Mouse (Mus musculus) embryo, embryonic 10 days (tissue): ENCODE measurements around the gene Cep162.

Experiments used
- DNase-seq: peaks from one replicate; pipeline ENCODE4 v3.0.0-alpha.2; 2015; ENCODE audit warnings: low spot score

Gene Cep162

GRCm38 (mm10) chr9:87162559-87162958 is 92.8 kb downstream of the Cep162 start:
- no peak for DNase-seq

GRCm38 (mm10) chr9:87152641-87153325 is 102.6 kb downstream of the Cep162 start:
- DNase-seq = no peak

GRCm38 (mm10) chr9:87147927-87148326 is 107.4 kb downstream of the Cep162 start:
- no peak for DNase-seq

GRCm38 (mm10) chr9:87146400-87146799 is 108.9 kb downstream of the Cep162 start:
- no peak for DNase-seq

GRCm38 (mm10) chr9:87145671-87146070 is 109.7 kb downstream of the Cep162 start:
- DNase-seq = no peak

- DNase-seq = peak; percentile 30
These were observed 110.2 kb downstream of the Cep162 start for GRCm38 (mm10) chr9:87145180-87145579.

- no peak for DNase-seq
These were observed 110.8 kb downstream of the Cep162 start for GRCm38 (mm10) chr9:87144532-87144931.

GRCm38 (mm10) chr9:87144106-87144505 is 111.2 kb downstream of the Cep162 start, which contains the start of gene Mrap2:
Gene Mrap2 (plus strand): TSS chr9:87144306.
- DNase-seq = peak; percentile 89

GRCm38 (mm10) chr9:87143076-87143475 is 112.3 kb downstream of the Cep162 start:
- DNase-seq = no peak
